Mouse (Mus musculus) bone marrow macrophage, adult 2 months (primary cell): ENCODE measurements around the gene Ccdc88a.

Source experiments
- CTCF ChIP-seq: IDR thresholded peaks from 2 replicates; pipeline ENCODE4 v1.5.1; 2012; ENCODE audit warnings: low read depth, mild to moderate bottlenecking, low read length, moderate library complexity
- POLR2A ChIP-seq: IDR thresholded peaks from 2 replicates; pipeline ENCODE4 v1.6.1; 2012; ENCODE audit warnings: mild to moderate bottlenecking, low read depth, low read length, borderline replicate concordance

- TF ChIP-seq CTCF (no peak), POLR2A (no peak)
Measured at GRCm38 (mm10) chr11:29389913-29390312, 16.5 kb downstream of the Ccdc88a start.
